Mouse (Mus musculus): ENCODE results near the gene Tm9sf4. TPM values are rescaled to one million over a fixed set of nuclear protein-coding genes. Genes with fewer than 3 reads are reported as not detected.
A peak's percentile ranks its signal among the peaks of the same experiment; 100 is the strongest.

Gene Tm9sf4
- total and polyA plus RNA-seq, 2 experiments from 2014 or later = 61.9 to 84.2 TPM

DNA sequence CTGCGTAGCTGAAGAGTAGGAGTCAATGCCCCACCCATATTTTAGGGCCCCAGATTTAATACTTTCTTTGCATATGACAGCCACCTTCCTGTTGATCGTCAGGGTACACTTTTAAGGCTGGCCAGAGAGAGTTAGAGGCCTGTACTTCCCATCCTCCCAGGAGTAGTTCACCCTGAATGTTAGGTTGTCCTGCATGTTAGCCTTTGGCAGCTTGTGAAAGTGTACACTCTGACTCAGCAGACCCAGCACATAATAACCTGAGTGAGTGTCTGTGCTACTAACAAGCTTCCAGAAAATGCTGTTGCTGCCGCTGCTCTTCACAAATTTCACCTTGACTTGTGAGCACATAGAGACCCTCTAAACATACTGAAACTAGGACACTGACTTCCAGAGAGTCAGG lies 16.1 kb downstream of the Tm9sf4 start:
- Histone ChIP-seq H3K4me3 (ENCODE audit: low read depth, low read length) (no peak overlapping the region), H3K4me1 (ENCODE audit: insufficient read depth, low read length) (no peaks in the 10 kb centered on the region), H3K36me3 (ENCODE audit: insufficient read depth, low read length) (peaks cover 18% of the 10 kb centered on the region), H3K27ac (ENCODE audit: low read depth, low read length) (no peak overlapping the region), H3K9ac (replicated peaks; ENCODE audit: low read length, poor library complexity, severe bottlenecking) (no peak overlapping the region), H3K27me3 (ENCODE audit: insufficient read depth, low read length) (no peaks in the 10 kb centered on the region), H3K9me3 (ENCODE audit: low read length) (no peaks in the 10 kb centered on the region), H3K4me2 (ENCODE audit: low read depth, low read length, poor library complexity, severe bottlenecking) (no peak overlapping the region)
- TF ChIP-seq CTCF (IDR thresholded peaks at IDR 0.05) = no peak
- no peak for DNase-seq (ENCODE audit: low spot score)
- 93% methylated on average over 3 of the region's 3 CpGs for WGBS
- no peak for ATAC-seq (ENCODE audit: low FRiP score)

DNA sequence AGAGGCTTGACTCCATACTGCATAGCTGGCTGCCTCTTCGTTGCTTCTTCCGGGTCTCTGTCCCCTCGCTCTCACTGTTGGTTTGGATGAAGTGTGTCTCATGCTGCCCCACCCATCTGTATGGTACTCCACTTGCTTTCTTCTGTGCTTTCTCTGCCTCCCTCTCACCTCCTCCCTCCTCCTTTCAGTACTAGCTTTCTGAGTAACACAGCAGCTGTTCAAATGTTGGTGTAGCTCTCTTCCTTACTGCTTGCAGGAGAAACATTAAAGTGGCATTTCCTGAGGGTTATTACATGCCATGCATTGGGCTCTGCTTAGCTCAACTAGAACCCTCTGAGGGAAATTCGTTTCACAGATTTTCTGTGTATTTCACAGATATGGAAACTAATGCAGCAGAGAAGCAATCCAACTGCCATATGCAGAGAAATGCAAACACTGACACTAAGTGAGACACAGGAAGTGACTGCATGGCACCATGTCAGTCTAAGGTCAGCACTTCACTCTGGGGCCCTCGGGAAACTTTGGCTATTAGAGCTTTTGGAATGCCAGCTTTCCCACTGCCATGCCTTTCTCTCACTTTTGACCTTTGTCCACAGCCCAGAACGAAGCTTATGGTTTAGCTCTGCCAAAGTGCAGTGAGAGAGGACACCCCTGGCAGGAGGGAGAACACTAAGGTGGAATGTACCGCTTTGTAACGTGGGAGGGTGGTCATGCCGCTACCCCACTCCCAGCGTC lies 18.2 kb downstream of the Tm9sf4 start:
- DNase-seq (ENCODE audit: low spot score) (no peak), ATAC-seq (ENCODE audit: low FRiP score) (no peak)
- Histone ChIP-seq H3K4me1 (ENCODE audit: insufficient read depth, low read length) (no peaks in the 10 kb centered on the region), H3K4me2 (ENCODE audit: low read depth, low read length, poor library complexity, severe bottlenecking) (no peak overlapping the region), H3K9ac (replicated peaks; ENCODE audit: low read length, poor library complexity, severe bottlenecking) (no peak overlapping the region), H3K4me3 (ENCODE audit: low read depth, low read length) (no peak overlapping the region), H3K9me3 (ENCODE audit: low read length) (no peaks in the 10 kb centered on the region), H3K27ac (ENCODE audit: low read depth, low read length) (no peak overlapping the region), H3K27me3 (ENCODE audit: insufficient read depth, low read length) (no peaks in the 10 kb centered on the region), H3K36me3 (ENCODE audit: insufficient read depth, low read length) (peaks cover 36% of the 10 kb centered on the region)
- 87% methylated on average over 10 of the region's 10 CpGs for WGBS
- TF ChIP-seq CTCF (IDR thresholded peaks at IDR 0.05) = no peak

DNA sequence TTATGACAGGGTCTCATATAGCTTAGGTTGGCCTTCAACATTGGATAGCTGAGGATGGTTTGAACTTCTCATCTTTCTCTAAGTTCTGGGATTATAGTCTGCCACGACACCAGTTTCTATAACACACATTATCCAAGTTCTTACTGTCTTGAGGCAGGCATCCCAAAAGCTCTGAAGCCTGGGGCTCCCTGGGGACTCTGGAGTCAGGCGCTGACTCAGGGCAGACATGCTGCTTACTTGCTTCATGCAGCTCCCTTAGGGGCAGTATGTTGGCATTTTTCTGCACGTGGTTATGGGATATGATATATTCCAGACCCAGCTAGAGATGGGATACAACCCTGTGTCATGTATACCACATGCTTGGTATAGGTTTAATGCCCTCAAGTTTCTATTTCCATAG lies 18.9 kb downstream of the Tm9sf4 start:
- no peaks in the 10 kb centered on the region for H3K4me1 ChIP-seq (ENCODE audit: insufficient read depth, low read length)
- no peak for TF ChIP-seq CTCF (IDR thresholded peaks at IDR 0.05)
- H3K27me3 ChIP-seq (ENCODE audit: insufficient read depth, low read length) = no peaks in the 10 kb centered on the region
- no peak overlapping the region for H3K4me3 ChIP-seq (ENCODE audit: low read depth, low read length)
- H3K4me2 ChIP-seq (ENCODE audit: low read depth, low read length, poor library complexity, severe bottlenecking) = no peak overlapping the region
- peaks cover 42% of the 10 kb centered on the region for H3K36me3 ChIP-seq (ENCODE audit: insufficient read depth, low read length)
- H3K27ac ChIP-seq (ENCODE audit: low read depth, low read length) = no peak overlapping the region
- no peak for ATAC-seq (ENCODE audit: low FRiP score)
- 83% methylated on average over 3 of the region's 3 CpGs for WGBS
- no peaks in the 10 kb centered on the region for H3K9me3 ChIP-seq (ENCODE audit: low read length)
- no peak overlapping the region for H3K9ac ChIP-seq (replicated peaks; ENCODE audit: low read length, poor library complexity, severe bottlenecking)
- DNase-seq (ENCODE audit: low spot score) = no peak

DNA sequence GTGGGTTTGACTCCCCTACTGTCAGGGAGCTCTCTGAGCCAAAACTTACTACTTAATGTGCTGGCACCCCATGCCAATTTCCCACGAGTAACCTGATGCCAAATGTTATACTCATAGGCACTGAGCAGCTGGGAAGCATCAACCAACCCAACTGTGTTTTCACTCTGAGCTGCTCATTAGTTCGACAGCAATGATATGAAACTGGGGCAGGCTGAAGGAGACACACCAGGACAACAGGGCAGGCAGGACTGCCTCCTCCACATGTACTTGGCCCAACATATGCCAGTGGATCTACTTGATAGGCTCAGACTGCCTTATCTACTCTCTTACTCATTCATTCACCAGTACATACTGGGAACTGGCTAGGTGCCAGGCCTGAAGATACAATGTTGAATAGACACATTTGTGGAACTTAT lies 25.1 kb downstream of the Tm9sf4 start:
- DNase-seq (ENCODE audit: low spot score) (peak; percentile 28), ATAC-seq (ENCODE audit: low FRiP score) (no peak)
- Histone ChIP-seq H3K36me3 (ENCODE audit: insufficient read depth, low read length) (peaks cover 82% of the 10 kb centered on the region), H3K9ac (replicated peaks; ENCODE audit: low read length, poor library complexity, severe bottlenecking) (no peak overlapping the region), H3K27ac (ENCODE audit: low read depth, low read length) (no peak overlapping the region), H3K4me1 (ENCODE audit: insufficient read depth, low read length) (no peaks in the 10 kb centered on the region), H3K4me3 (ENCODE audit: low read depth, low read length) (no peak overlapping the region), H3K9me3 (ENCODE audit: low read length) (no peaks in the 10 kb centered on the region), H3K27me3 (ENCODE audit: insufficient read depth, low read length) (no peaks in the 10 kb centered on the region), H3K4me2 (ENCODE audit: low read depth, low read length, poor library complexity, severe bottlenecking) (no peak overlapping the region)
- TF ChIP-seq CTCF (IDR thresholded peaks at IDR 0.05) = no peak
- 76% methylated on average over 2 of the region's 2 CpGs for WGBS

DNA sequence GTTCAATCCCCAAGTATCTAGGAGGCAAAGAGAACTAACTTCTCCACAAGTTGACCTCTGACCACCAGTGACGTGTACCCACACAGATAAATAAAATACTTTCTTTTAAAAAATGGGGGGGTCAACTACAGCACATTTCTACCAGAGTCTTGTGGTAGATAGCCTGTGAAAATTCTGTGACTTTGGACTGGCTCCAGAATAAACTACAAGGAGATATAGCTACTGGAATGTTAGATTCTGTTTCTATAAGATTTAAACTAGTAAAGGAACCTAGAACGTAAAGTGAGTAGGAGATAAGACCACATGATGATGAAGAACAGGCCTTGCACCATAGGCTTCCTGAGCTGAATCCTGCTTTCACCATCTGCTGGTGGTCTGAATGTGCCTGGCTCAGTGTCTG lies 26.7 kb downstream of the Tm9sf4 start:
- DNase-seq (ENCODE audit: low spot score) = no peak
- ATAC-seq (ENCODE audit: low FRiP score) = no peak
- H3K4me3 ChIP-seq (ENCODE audit: low read depth, low read length) = no peak overlapping the region
- 90% methylated on average over 2 of the region's 2 CpGs for WGBS
- H3K4me2 ChIP-seq (ENCODE audit: low read depth, low read length, poor library complexity, severe bottlenecking) = no peak overlapping the region
- no peaks in the 10 kb centered on the region for H3K9me3 ChIP-seq (ENCODE audit: low read length)
- H3K36me3 ChIP-seq (ENCODE audit: insufficient read depth, low read length) = peaks cover 87% of the 10 kb centered on the region
- H3K9ac ChIP-seq (replicated peaks; ENCODE audit: low read length, poor library complexity, severe bottlenecking) = no peak overlapping the region
- H3K27ac ChIP-seq (ENCODE audit: low read depth, low read length) = no peak overlapping the region
- no peaks in the 10 kb centered on the region for H3K4me1 ChIP-seq (ENCODE audit: insufficient read depth, low read length)
- no peaks in the 10 kb centered on the region for H3K27me3 ChIP-seq (ENCODE audit: insufficient read depth, low read length)
- no peak for TF ChIP-seq CTCF (IDR thresholded peaks at IDR 0.05)

DNA sequence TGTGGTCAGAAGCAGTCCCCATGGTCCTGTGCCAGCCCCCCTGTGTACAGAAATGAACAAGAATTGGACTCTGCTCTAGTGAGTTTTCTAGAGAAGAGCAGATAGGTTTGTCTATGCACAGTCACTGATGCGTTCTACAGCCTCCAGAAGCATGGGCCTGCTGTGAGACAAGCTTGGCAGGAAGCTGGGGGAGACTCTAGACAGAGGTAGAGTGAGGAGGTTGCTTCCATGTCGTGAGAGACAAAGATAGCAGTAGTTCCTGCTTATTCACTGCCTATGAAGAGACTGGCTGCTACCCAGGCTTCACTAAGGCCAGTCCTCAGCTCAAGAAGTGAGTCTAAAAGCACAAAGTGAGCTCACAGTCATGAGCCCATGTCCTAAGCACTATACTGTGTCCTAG lies 30.1 kb downstream of the Tm9sf4 start:
- peaks cover 81% of the 10 kb centered on the region for H3K36me3 ChIP-seq (ENCODE audit: insufficient read depth, low read length)
- H3K4me1 ChIP-seq (ENCODE audit: insufficient read depth, low read length) = no peaks in the 10 kb centered on the region

More for the DNA sequence above, 30.1 kb downstream of the Tm9sf4 start:
- WGBS = 76% methylated on average over 2 of the region's 2 CpGs
- H3K9me3 ChIP-seq (ENCODE audit: low read length) = no peaks in the 10 kb centered on the region
- no peaks in the 10 kb centered on the region for H3K27me3 ChIP-seq (ENCODE audit: insufficient read depth, low read length)
- H3K4me2 ChIP-seq (ENCODE audit: low read depth, low read length, poor library complexity, severe bottlenecking) = no peak overlapping the region
- no peak overlapping the region for H3K27ac ChIP-seq (ENCODE audit: low read depth, low read length)
- no peak for TF ChIP-seq CTCF (IDR thresholded peaks at IDR 0.05)
- no peak for ATAC-seq (ENCODE audit: low FRiP score)
- no peak overlapping the region for H3K4me3 ChIP-seq (ENCODE audit: low read depth, low read length)
- H3K9ac ChIP-seq (replicated peaks; ENCODE audit: low read length, poor library complexity, severe bottlenecking) = no peak overlapping the region
- no peak for DNase-seq (ENCODE audit: low spot score)

Measured in midbrain, postnatal 0 days (tissue).